Mouse (Mus musculus) heart, adult 18-20 months (tissue): ENCODE measurements around the gene Arhgap19. TPM values are rescaled to one million over a fixed set of nuclear protein-coding genes. Genes with fewer than 3 reads are reported as not detected.

ENCODE experiments used
- DNase-seq, 2 experiments: peaks; one replicate each; pipeline ENCODE4 v3.0.0; 2021 to 2022; ENCODE audit warnings: mixed read lengths in 1 of 2
- total RNA-seq, 2 experiments: library from RNA; stranded (reverse); gene quantifications; 2 replicates each; pipeline ENCODE4 v1.2.3; 2021

Arhgap19 gene
- total RNA-seq, 2 experiments from 2014 or later = 2.0 to 2.6 TPM

DNA sequence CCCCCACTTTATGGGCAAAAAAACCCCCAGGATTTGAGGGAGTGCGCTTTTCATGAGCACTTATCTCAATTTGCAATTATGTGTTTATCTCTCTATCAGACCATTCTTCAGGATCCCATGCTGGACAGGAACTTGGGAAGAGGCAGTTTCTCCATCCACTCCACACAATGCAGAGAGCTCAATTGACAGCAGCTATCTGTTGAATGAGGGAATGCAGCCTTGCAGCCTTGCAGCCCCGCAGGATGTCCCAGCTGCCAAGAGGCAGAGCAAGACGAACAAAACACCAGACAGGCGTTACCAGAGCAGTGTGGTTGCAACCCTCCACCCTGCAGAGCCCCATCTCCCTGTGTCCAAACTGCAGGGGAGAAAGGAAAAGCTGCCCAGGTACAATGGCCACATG is 63.0 kb downstream of the Arhgap19 start:
- no peak for DNase-seq

- DNase-seq = no peak
Observed at GRCm38 (mm10) chr19:41738429-41738805, 63.4 kb downstream of the Arhgap19 start.

DNA sequence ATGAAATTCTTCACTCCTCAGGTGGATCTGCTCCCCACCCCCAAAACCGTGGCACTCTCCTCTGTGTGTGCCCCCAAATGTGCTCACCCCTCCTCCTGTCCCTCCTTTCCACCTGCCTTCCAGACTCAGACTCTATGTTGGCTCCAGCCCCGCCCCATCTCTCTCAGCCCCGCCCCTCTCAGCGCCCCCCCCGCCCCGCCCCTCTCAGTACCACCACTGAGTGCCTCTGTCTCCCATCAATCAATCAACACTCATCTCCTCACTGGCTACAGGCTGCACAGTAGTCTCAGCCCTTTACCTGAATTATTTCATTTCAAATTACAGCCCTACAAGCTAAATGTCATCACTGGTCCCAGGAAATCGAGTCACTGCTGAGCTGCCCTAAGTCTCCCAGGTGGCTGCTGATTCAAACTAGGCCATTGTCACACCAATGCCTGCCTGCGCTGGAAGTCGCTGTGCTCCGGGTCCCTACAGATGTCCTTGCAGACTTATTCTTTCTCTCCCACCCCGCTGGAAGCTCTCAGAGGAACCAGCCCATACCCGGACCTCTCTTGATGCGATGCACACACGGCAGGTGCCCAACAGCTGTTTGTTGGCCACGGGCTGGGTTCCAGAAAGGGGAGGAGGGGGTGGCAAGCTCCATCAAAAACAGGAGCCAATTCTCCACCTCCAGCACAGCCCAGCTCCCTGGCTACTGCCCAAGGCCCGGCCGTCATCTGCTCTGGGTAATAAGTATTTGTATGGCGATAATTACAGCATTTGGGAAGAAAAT is 64.0 kb downstream of the Arhgap19 start:
- DNase-seq = no peak

- DNase-seq = no peak
Observed at GRCm38 (mm10) chr19:41734685-41735084, 67.2 kb downstream of the Arhgap19 start.

GRCm38 (mm10) chr19:41725491-41725890 is 76.4 kb downstream of the Arhgap19 start:
- no peak for DNase-seq

DNA sequence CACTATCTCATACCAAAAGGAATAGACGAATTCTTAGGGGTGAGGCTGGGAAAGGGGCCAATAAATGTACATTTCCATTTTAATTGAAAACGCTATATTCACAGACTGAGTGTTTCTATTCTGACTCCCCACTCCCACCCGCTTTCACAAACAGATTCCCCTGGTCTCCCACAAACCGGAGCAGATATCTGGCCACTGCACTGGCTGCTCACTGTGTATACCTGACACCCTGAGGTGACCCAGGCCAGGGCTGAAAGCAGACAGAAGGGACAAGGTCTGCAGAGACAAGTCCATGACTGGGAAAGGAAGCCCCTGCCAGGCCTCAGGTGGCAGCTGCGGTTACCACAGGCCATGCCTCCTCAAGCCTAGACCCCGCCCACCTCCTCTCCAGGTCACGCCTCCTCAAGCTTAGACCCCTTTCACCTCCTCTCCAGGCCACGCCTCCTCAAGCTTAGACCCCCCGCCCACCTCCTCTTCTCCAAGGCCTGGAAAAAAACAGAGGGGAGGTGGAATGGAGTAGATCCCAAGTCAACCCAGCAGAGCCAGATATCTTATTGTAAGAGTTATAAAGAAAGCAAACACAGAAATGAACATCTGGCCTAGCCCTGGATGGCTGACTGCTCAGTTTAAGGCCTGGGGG is 76.9 kb downstream of the Arhgap19 start:
- no peak for DNase-seq

DNA sequence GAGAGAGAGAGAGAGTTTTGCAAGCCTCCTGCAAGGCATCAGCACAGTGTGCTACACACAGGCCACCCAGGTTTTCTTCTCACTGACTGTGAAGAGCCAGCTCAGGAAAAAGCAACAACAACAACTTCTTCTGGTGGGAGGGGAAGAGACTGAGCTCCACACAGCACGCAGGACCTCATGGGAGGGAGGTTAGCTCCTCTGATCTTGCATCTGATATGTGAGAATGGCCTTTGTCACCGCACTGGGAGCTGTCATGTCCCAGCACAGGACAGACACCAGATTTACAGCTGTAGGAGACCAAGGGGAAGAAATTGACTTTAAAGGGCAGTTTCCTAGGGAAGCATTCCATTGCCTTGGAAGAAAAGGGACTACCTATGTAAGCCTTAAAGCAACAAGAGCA is 78.5 kb downstream of the Arhgap19 start:
- no peak for DNase-seq

- no peak for DNase-seq
Observed at GRCm38 (mm10) chr19:41719436-41719835, 82.4 kb downstream of the Arhgap19 start.

Other genes with a start within 250 kb of the Arhgap19 start
- gene Gm340, start 219.7 kb downstream of the Arhgap19 start, total RNA-seq = 1 to 10 TPM; 8.1 to 8.4 TPM
- gene Slit1, start 58.4 kb downstream of the Arhgap19 start, total RNA-seq = under 1 TPM; 0.07 to 0.08 TPM
- 1 to 10 TPM; 1.7 to 2.5 TPM for gene Frat1, start 27.9 kb upstream of the Arhgap19 start, total RNA-seq
- gene Frat2, start 46.1 kb upstream of the Arhgap19 start, total RNA-seq = 1 to 10 TPM; 2.5 to 3.3 TPM
- gene Rrp12, start 94.1 kb upstream of the Arhgap19 start, total RNA-seq = 10 to 100 TPM; 16.0 to 18.0 TPM
- 100 to 1,000 TPM; 128 TPM for gene Pgam1, start 109.9 kb upstream of the Arhgap19 start, total RNA-seq
- 10 to 100 TPM; 11.4 to 13.1 TPM for gene Exosc1, start 131.4 kb upstream of the Arhgap19 start, total RNA-seq
- 10 to 100 TPM; 12.9 to 14.0 TPM for gene Zdhhc16, start 131.4 kb upstream of the Arhgap19 start, total RNA-seq
- gene Mms19, start 179.1 kb upstream of the Arhgap19 start, total RNA-seq = 10 to 100 TPM; 13.9 to 14.6 TPM
- gene Ubtd1, start 179.7 kb upstream of the Arhgap19 start, total RNA-seq = 10 to 100 TPM; 17.7 to 19.2 TPM
- under 1 TPM in 1 of 2 experiments, not detected in 1; 0.47 TPM for gene Ankrd2, start 234.0 kb upstream of the Arhgap19 start, total RNA-seq
- 1 to 10 TPM; 1.3 to 1.7 TPM for gene Hoga1, start 243.6 kb upstream of the Arhgap19 start, total RNA-seq